21 mouse cellular contexts compared by ENCODE assay signal in genomic region chrX:143442638-143443037, GRCm38 (mm10). TPM values are rescaled to one million over a fixed set of nuclear protein-coding genes. Genes with fewer than 3 reads are reported as not detected.
"Had no signal": no experiment of that assay in that cellular context is flagged by ENCODE, and none has a peak within 500 bp of the region (broad histone marks: within the 10 kb centered on the region; RNA-seq: fewer than 3 reads in every experiment).

No protein-coding gene starts in this region.

- H3K9me3 ChIP-seq: liver, embryonic 13.5 days; megakaryocyte, embryonic 14.5 days; neural tube, embryonic 12.5 days had no signal

- H3K4me3 ChIP-seq: liver, embryonic 13.5 days; megakaryocyte, embryonic 14.5 days; neural tube, embryonic 12.5 days had no signal

- H3K36me3 ChIP-seq: liver, embryonic 13.5 days; neural tube, embryonic 12.5 days had no signal

- H3K27me3 ChIP-seq: liver, embryonic 13.5 days; neural tube, embryonic 12.5 days had no signal

- H3K4me1 ChIP-seq: liver, embryonic 13.5 days; megakaryocyte, embryonic 14.5 days; neural tube, embryonic 12.5 days had no signal

- H3K9ac ChIP-seq: liver, embryonic 13.5 days; lung, embryonic 14.5 days; neural tube, embryonic 12.5 days had no signal

- ATAC-seq: inflammation-experienced regulatory T-cells, adult 6 months; intestine, embryonic 16.5 days; midbrain, embryonic 16.5 days had no signal

- DNase-seq: kidney, adult 18-20 months; kidney, adult 9 months; kidney, postnatal 14 days; kidney, postnatal 4 days; left cerebral cortex, postnatal 4 days; liver, embryonic 13.5 days; lung, embryonic 14.5 days; lung, postnatal 10 days; lung, postnatal 36 days; right cerebral cortex, adult 18-20 months; right cerebral cortex, postnatal 14 days; right cerebral cortex, postnatal 4 days; thymus, adult 2 months; thymus, postnatal 14 days had no signal

- H3K4me2 ChIP-seq: liver, embryonic 13.5 days; lung, embryonic 14.5 days; midbrain, embryonic 11.5 days; neural tube, embryonic 12.5 days had no signal

- H3K27ac ChIP-seq: liver, embryonic 13.5 days; neural tube, embryonic 12.5 days; stomach, postnatal 0 days had no signal

RNA-seq across cellular contexts. Expression of gene Chrdl1, which starts 48.6 kb away (rescaled TPM):
- polyA plus RNA-seq: inflammation-experienced regulatory T-cells, adult 6 months had no signal
